Mouse (Mus musculus): ENCODE measurements at regions not wholly inside any gene's neighbourhood (a gene's known extent, or its start where the extent isn't known, plus 50 kb on each side); places are given as distances from the start of the nearest gene placed in this dataset.
A peak's percentile ranks its signal among the peaks of the same experiment; 100 is the strongest.

- TF ChIP-seq POLR2A (IDR thresholded peaks at IDR 0.05; ENCODE audit: borderline replicate concordance, low read depth, low read length) (no peak), CTCF (IDR thresholded peaks at IDR 0.05; ENCODE audit: low read depth, low read length) (no peak)
- no peaks in the 10 kb centered on the region for H3K4me1 ChIP-seq (ENCODE audit: control insufficient read depth, insufficient read depth, low read length)
- H3K27ac ChIP-seq (ENCODE audit: insufficient read depth, low read depth, low read length): no peak overlapping the region
- no peak overlapping the region for H3K4me3 ChIP-seq (ENCODE audit: insufficient read depth, low read length)
Measured at GRCm38 (mm10) chr19:6684921-6685320, 142.1 kb upstream of the Slc22a12 start.

GRCm38 (mm10) chr19:6679392-6680307 lies 136.8 kb upstream of the Slc22a12 start:
- H3K4me3 ChIP-seq (ENCODE audit: insufficient read depth, low read length): no peak overlapping the region
- H3K27ac ChIP-seq (ENCODE audit: insufficient read depth, low read depth, low read length): no peak overlapping the region
- TF ChIP-seq CTCF (IDR thresholded peaks at IDR 0.05; ENCODE audit: low read depth, low read length): no peak
- H3K4me1 ChIP-seq (ENCODE audit: control insufficient read depth, insufficient read depth, low read length): peaks cover 3% of the 10 kb centered on the region; the same call in 1 of the 2 replicates

GRCm38 (mm10) chr19:6677511-6677910 lies 134.7 kb upstream of the Slc22a12 start:
- no peak overlapping the region for H3K4me3 ChIP-seq (ENCODE audit: insufficient read depth, low read length)

GRCm38 (mm10) chr19:6675586-6675985 lies 132.8 kb upstream of the Slc22a12 start:
- no peak for TF ChIP-seq CTCF (IDR thresholded peaks at IDR 0.05; ENCODE audit: low read depth, low read length)
- TF ChIP-seq POLR2A (IDR thresholded peaks at IDR 0.05; ENCODE audit: borderline replicate concordance, low read depth, low read length): no peak
- H3K4me3 ChIP-seq (ENCODE audit: insufficient read depth, low read length): no peak overlapping the region
- no peak overlapping the region for H3K27ac ChIP-seq (ENCODE audit: insufficient read depth, low read depth, low read length)
- H3K4me1 ChIP-seq (ENCODE audit: control insufficient read depth, insufficient read depth, low read length): peaks cover 5% of the 10 kb centered on the region

More at GRCm38 (mm10) chr19:6677511-6677910, 134.7 kb upstream of the Slc22a12 start:
- H3K27ac ChIP-seq (ENCODE audit: insufficient read depth, low read depth, low read length): no peak overlapping the region
- peaks cover 3% of the 10 kb centered on the region; the same call in 1 of the 2 replicates for H3K4me1 ChIP-seq (ENCODE audit: control insufficient read depth, insufficient read depth, low read length)
- TF ChIP-seq POLR2A (IDR thresholded peaks at IDR 0.05; ENCODE audit: borderline replicate concordance, low read depth, low read length) (no peak), CTCF (IDR thresholded peaks at IDR 0.05; ENCODE audit: low read depth, low read length) (no peak)

- peaks cover 28% of the 10 kb centered on the region for H3K4me1 ChIP-seq (ENCODE audit: control insufficient read depth, insufficient read depth, low read length)
- TF ChIP-seq POLR2A (IDR thresholded peaks at IDR 0.05; ENCODE audit: borderline replicate concordance, low read depth, low read length) (no peak), CTCF (IDR thresholded peaks at IDR 0.05; ENCODE audit: low read depth, low read length) (no peak)
- H3K4me3 ChIP-seq (ENCODE audit: insufficient read depth, low read length): no peak overlapping the region
- no peak overlapping the region for H3K27ac ChIP-seq (ENCODE audit: insufficient read depth, low read depth, low read length)
Measured at GRCm38 (mm10) chr19:6671696-6672095, 128.9 kb upstream of the Slc22a12 start.

GRCm38 (mm10) chr19:6669881-6670280 lies 127.0 kb upstream of the Slc22a12 start:
- TF ChIP-seq POLR2A (IDR thresholded peaks at IDR 0.05; ENCODE audit: borderline replicate concordance, low read depth, low read length) (no peak), CTCF (IDR thresholded peaks at IDR 0.05; ENCODE audit: low read depth, low read length) (no peak)
- no peak overlapping the region for H3K4me3 ChIP-seq (ENCODE audit: insufficient read depth, low read length)
- peaks cover 37% of the 10 kb centered on the region for H3K4me1 ChIP-seq (ENCODE audit: control insufficient read depth, insufficient read depth, low read length)
- peak overlapping the region; percentile 95 for H3K27ac ChIP-seq (ENCODE audit: insufficient read depth, low read depth, low read length)

- no peak for TF ChIP-seq POLR2A (IDR thresholded peaks at IDR 0.05; ENCODE audit: borderline replicate concordance, low read depth, low read length)
- TF ChIP-seq CTCF (IDR thresholded peaks at IDR 0.05; ENCODE audit: low read depth, low read length): no peak
- peak overlapping the region; percentile 95 for H3K27ac ChIP-seq (ENCODE audit: insufficient read depth, low read depth, low read length)
- peaks cover 45% of the 10 kb centered on the region for H3K4me1 ChIP-seq (ENCODE audit: control insufficient read depth, insufficient read depth, low read length)
- no peak overlapping the region for H3K4me3 ChIP-seq (ENCODE audit: insufficient read depth, low read length)
Measured at GRCm38 (mm10) chr19:6668545-6668944, 125.7 kb upstream of the Slc22a12 start.

- Histone ChIP-seq H3K27ac (ENCODE audit: insufficient read depth, low read depth, low read length) (no peak overlapping the region), H3K4me3 (ENCODE audit: insufficient read depth, low read length) (no peak overlapping the region), H3K4me1 (ENCODE audit: control insufficient read depth, insufficient read depth, low read length) (peaks cover 45% of the 10 kb centered on the region)
- no peak for TF ChIP-seq POLR2A (IDR thresholded peaks at IDR 0.05; ENCODE audit: borderline replicate concordance, low read depth, low read length)
- TF ChIP-seq CTCF (IDR thresholded peaks at IDR 0.05; ENCODE audit: low read depth, low read length): no peak
Measured at GRCm38 (mm10) chr19:6666187-6666722, 123.4 kb upstream of the Slc22a12 start.

GRCm38 (mm10) chr19:6665264-6666054 lies 122.6 kb upstream of the Slc22a12 start:
- Histone ChIP-seq H3K4me3 (ENCODE audit: insufficient read depth, low read length) (no peak overlapping the region), H3K27ac (ENCODE audit: insufficient read depth, low read depth, low read length) (peak overlapping the region; percentile 90), H3K4me1 (ENCODE audit: control insufficient read depth, insufficient read depth, low read length) (peaks cover 42% of the 10 kb centered on the region)
- TF ChIP-seq CTCF (IDR thresholded peaks at IDR 0.05; ENCODE audit: low read depth, low read length) (no peak), POLR2A (IDR thresholded peaks at IDR 0.05; ENCODE audit: borderline replicate concordance, low read depth, low read length) (no peak)

All from bone marrow macrophage, adult 2 months (primary cell).